Mouse (Mus musculus) olfactory bulb, adult 2 months (tissue): ENCODE data around the gene Nrbp1. TPM values are rescaled to one million over a fixed set of nuclear protein-coding genes. Genes with fewer than 3 reads are reported as not detected.

Experiments used
- H3K27ac ChIP-seq: fragments of 200-500 bp; 2 replicates; pipeline ENCODE4 v1.5.1; 2012; ENCODE audit warnings: low read depth, low read length; ENCODE audit not compliant: insufficient read depth
- H3K4me1 ChIP-seq: fragments of 200-500 bp; 2 replicates; pipeline ENCODE4 v1.6.1; 2012; ENCODE audit warnings: low read length; ENCODE audit not compliant: control insufficient read depth, insufficient read depth
- H3K4me3 ChIP-seq: fragments of 200-500 bp; 2 replicates; pipeline ENCODE4 v1.5.1; 2012; ENCODE audit warnings: mild to moderate bottlenecking, low read depth, low read length, moderate library complexity; ENCODE audit not compliant: insufficient read depth
- CTCF ChIP-seq: fragments of 200-500 bp; IDR thresholded peaks from 2 replicates; pipeline ENCODE4 v1.5.1; 2012; ENCODE audit warnings: low read depth, mild to moderate bottlenecking, low read length, moderate library complexity; ENCODE audit not compliant: insufficient read depth
- POLR2A ChIP-seq: fragments of 200-500 bp; IDR thresholded peaks from 2 replicates; pipeline ENCODE4 v1.6.1; 2012; ENCODE audit warnings: mild to moderate bottlenecking, low read depth, low read length, moderate library complexity; ENCODE audit not compliant: insufficient read depth
- WGBS: fragments of 180-500 bp; shearing (Covaris S2); methylation state at CpG from one replicate; pipeline ENCODE4 v1.1.7; 2018; 5-methylcytosine and 5-hydroxymethylcytosine counted together
- polyA plus RNA-seq: library from polyadenylated mRNA; stranded (reverse); fragments of >200 nt; gene quantifications from 2 replicates; pipeline ENCODE4 v1.2.4, GENCODE M21; 2012; ENCODE audit warnings: low replicate concordance; ENCODE audit not compliant: missing spikeins, insufficient read depth, insufficient read length

Nrbp1 gene
- polyA plus RNA-seq, 1 experiment, result 272 TPM

DNA sequence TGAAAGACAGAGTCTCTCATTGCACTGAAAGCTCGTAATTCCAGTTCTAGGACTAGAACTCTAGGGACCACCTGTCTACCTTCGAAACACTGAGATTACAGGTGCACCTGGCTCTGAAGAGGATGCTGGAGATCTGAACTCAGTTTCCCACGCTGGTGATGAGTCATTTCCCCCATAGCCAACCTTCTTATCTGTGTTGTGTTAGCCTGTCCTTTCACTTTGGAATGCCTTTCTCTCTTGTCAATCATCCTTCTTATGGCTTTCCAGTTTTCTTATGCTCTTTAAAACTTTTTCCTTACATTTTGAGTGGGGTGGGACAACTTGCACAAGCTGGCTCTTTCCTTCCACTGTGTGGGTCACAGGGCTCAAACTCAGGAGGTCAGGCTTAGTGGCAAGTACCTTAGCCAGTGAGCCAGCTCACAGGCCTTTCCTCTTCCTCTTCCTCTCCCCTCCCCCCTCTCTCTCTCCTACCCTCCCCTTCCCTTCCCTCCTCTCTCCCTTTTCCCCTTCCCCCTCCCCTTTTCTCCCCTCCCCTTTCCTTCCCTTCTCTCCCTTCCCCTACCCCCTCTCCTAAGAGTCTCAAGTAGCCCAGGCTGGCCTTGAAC, 49.1 kb downstream of the Nrbp1 start:
- 85% methylated on average over 3 of the region's 3 CpGs for WGBS
- TF ChIP-seq POLR2A (no peak), CTCF (no peak)
- no peak overlapping the region for H3K27ac ChIP-seq
- peaks cover 12% of the 10 kb centered on the region for H3K4me1 ChIP-seq
- H3K4me3 ChIP-seq, result no peak overlapping the region

DNA sequence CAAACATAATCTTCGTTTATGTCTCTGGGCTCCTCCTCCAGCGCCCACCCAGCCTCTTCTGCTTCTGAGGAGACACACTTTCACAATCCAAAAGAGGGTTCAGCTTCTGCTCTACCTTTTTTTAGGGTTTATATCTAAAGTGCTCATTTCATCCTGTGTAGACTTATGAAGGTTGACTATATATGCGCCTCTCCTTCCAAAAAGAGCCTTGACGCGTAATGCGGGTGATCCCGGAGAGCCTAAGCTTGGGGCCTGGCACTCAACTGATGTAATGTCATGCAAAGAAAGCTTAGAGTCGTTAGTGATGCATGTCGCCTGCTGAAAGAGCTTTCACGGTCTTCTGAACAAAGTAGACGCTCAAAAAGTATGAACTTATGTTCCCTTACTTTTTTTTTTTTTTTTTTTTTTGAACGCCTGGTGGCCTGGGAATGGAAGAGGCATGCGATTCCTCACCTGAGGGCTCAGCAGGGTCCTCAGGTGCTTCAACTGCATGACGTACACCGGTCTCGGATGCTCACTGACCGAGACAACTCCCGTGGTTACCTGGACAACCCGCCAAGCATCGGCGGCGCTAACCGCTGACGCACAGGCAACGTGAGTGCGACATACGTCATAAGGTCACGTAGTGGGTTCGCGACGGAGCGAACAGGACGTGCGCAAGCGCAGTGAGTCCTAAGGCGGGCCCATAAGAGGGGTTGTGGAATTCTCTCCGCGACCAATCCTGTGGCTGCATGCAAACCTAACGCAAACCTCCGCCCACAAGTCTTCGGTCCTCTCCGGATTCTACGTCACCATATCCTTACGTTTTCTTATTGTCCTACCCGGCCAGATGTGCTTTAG, 50.1 kb downstream of the Nrbp1 start, which contains the start of gene Ift172:
Gene Ift172, minus strand, starts transcription at position 596 of the 840 bp plus-strand sequence.
- no peak for TF ChIP-seq CTCF
- TF ChIP-seq POLR2A, result peak; percentile 54; the same call in 1 of the 2 replicates
- Histone ChIP-seq H3K27ac (peak within 1 kb of the TSS; percentile 43), H3K4me1 (peaks cover 12% of the 10 kb centered on the region), H3K4me3 (peak within 1 kb of the TSS; percentile 60)
- WGBS, result under 1% methylated on average over 45 of the region's 45 CpGs

DNA sequence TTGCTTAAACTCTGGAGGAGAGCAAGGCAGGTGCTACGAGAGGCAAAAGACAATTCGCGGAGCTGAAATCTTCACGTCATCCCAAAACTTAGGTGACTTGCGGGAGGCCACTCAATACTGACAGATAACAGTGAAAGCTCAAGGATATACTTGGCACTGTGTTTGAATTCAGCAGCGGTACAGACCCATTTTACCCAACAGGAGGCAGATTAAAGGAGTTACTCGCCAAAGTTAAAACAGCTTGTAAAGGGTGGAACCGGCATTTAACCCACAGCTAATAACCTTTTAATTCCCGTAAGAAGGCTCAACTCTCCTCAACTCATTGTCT, 50.7 kb downstream of the Nrbp1 start:
- Histone ChIP-seq H3K4me1 (peaks cover 12% of the 10 kb centered on the region), H3K27ac (peak overlapping the region; percentile 43), H3K4me3 (peak overlapping the region; percentile 60)
- WGBS, result 0% methylated on average over 9 of the region's 9 CpGs
- TF ChIP-seq POLR2A (no peak), CTCF (no peak)

DNA sequence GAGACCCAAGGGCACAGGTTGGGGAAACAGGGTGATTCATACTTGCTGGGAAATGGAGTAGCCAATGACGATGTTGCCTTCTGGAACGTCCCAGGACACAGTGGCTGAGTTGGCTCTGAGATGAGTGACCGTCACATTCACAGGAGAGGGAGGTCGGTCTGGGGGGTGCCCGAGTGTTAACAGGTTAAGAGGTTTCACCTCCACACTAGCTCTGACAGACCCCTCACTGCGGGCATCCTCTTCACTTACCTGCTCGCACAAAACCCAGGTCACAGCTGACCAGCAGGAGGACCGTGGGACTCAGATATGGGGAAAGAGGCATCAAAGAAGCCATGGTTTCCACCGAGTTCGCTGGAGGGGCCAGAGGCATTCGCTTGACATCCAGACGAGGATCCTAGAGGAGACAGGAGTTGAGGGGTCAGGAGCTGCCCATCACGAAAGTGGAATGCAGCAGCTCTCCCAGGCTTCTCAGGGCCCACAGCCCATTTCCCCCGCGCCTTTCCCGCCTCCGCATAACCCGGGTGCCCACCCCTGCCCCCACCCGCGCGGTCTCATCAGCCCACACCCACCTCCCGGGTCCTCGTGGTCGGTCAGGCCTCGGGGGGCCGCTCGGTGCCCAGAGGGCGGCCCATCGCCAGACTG, 54.4 kb downstream of the Nrbp1 start:
- WGBS, result 5% methylated on average over 29 of the region's 29 CpGs
- H3K27ac ChIP-seq, result no peak overlapping the region
- TF ChIP-seq CTCF, result no peak; the same call in 1 of the 2 replicates
- no peak for TF ChIP-seq POLR2A
- peaks cover 9% of the 10 kb centered on the region for H3K4me1 ChIP-seq
- peak overlapping the region; percentile 80 for H3K4me3 ChIP-seq

DNA sequence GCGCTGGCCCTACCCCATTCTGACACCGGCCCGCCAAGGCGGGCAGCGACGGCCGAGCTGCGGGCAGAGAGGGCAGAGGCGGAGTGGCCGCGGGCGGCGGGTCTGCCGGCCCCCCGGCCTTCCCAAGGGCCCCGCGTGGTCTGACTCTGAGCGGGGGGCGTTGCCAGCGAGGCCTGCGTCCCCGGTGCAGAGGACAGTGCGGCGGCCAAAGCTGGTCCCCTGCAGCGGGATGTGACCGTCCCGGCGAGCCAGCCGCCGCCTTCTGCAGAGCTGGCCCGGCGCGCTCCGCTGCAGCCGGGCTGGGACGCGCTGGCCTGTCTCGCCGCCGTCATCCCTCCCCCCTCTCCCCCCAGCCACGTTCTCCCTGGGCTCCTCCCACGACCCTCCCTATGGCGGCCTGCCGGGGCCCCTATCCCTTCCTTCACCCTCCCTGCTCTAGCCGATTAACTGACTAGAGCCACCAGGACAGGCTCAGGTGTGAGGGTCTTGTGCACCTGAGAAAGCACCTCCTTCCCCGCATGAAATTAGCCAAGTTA, 55.0 kb downstream of the Nrbp1 start, which contains the start of gene Fndc4:
Gene Fndc4, minus strand, starts transcription at position 475 of the 536 bp plus-strand sequence.
- Histone ChIP-seq H3K4me3 (peak within 1 kb of the TSS; percentile 80), H3K27ac (peak within 1 kb of the TSS; percentile 54), H3K4me1 (peaks cover 9% of the 10 kb centered on the region)
- WGBS, result under 1% methylated on average over 45 of the region's 46 CpGs
- TF ChIP-seq POLR2A (peak; percentile 50; the same call in 1 of the 2 replicates), CTCF (no peak)

DNA sequence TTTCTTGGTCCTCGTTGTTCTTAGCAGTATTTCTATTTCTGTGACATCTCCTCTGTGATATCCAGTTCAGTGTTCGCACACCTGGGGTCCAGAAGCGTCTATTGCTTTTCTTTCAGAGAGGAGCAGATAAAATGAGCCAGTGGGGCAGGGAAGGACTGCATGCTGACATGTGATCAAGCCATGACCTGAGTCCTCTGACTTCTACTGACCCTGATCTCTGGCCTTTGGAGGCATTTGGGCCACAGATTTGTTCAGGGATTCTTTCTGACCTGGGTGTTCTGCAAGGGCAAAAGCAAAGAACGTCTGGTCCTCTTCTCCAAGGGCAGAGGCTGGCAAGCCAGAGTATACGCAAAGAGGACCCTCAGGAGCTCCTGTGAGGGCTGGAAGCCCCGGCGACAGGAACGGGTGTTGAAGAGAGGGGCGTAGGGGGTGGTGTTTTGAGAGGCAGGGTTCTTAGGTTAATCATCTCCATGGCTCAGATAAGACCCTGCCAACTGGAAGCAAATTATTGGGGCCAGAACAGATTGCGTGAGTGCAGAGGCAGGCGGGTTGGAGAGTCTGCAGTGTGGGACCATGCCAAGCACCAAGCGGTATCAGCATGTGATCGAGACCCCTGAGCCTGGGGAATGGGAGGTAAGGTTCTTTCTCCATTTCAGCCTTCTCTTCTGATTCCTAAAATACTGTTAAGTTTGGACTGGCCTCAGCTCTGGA, 56.5 kb downstream of the Nrbp1 start, which contains the start of gene Gckr:
Gene Gckr, plus strand, starts transcription at position 397 of the 711 bp plus-strand sequence.
- no peak within 1 kb of the TSS for H3K27ac ChIP-seq
- peaks cover 11% of the 10 kb centered on the region for H3K4me1 ChIP-seq
- WGBS, result 78% methylated on average over 13 of the region's 13 CpGs
- TF ChIP-seq POLR2A (no peak), CTCF (no peak)
- no peak within 1 kb of the TSS for H3K4me3 ChIP-seq

DNA sequence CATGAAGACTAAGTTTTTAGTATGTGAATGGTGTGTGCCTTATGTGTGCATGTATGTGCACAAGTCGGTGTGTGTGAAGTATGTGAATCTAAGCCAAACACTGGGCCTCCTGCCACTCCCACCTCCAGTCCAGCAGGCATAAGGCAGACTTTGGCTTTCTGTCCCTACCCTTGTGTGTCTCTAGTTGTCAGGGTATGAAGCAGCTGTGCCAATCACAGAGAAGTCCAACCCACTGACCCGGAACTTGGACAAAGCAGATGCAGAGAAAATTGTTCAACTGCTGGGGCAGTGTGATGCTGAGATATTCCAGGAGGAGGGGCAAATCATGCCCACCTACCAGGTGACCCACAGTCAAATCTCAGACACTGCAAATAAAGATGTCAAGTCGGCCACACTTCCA, 57.3 kb downstream of the Nrbp1 start:
- peaks cover 11% of the 10 kb centered on the region for H3K4me1 ChIP-seq
- TF ChIP-seq CTCF, result no peak
- TF ChIP-seq POLR2A, result no peak
- H3K4me3 ChIP-seq, result no peak overlapping the region
- WGBS, result 79% methylated on average over 3 of the region's 3 CpGs
- no peak overlapping the region for H3K27ac ChIP-seq

DNA sequence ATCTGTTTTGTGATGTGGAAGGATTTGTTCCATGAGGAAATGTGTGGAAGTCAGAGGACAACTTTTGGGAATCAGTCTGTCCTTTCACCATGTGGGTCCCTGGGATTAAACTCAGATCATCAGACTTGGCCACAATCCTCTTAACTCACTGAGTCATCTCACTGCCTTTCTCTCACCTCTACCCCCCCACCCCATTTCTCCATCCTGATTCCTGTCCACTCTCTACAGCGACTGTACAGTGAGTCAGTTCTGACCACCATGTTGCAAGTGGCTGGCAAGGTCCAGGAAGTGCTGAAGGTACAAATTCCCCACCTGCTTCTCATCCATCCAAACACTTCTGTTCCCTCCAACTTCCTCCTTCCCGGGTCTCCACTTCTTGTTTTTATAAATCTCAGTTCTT, 57.8 kb downstream of the Nrbp1 start:
- TF ChIP-seq POLR2A (no peak), CTCF (no peak)
- no peak overlapping the region for H3K27ac ChIP-seq
- H3K4me1 ChIP-seq, result peaks cover 13% of the 10 kb centered on the region
- H3K4me3 ChIP-seq, result no peak overlapping the region
- WGBS, result 55% methylated on average over 2 of the region's 2 CpGs

Other genes with a start within 250 kb of the Nrbp1 start
- not detected in 2 replicates for gene Atraid, start 192.6 kb upstream of the Nrbp1 start, polyA plus RNA-seq
- gene Slc5a6, start 191.9 kb upstream of the Nrbp1 start, polyA plus RNA-seq, result not detected in 2 replicates
- not detected in 2 replicates for gene Cad, start 186.1 kb upstream of the Nrbp1 start, polyA plus RNA-seq
- gene Dnajc5g, start 134.6 kb upstream of the Nrbp1 start, polyA plus RNA-seq, result not detected in 2 replicates
- not detected in 2 replicates for gene Slc30a3, start 132.6 kb upstream of the Nrbp1 start, polyA plus RNA-seq
- not detected in 2 replicates for gene Trim54, start 124.2 kb upstream of the Nrbp1 start, polyA plus RNA-seq
- gene Ucn, start 102.0 kb upstream of the Nrbp1 start, polyA plus RNA-seq, result not detected in 2 replicates
- gene Mpv17, start 86.6 kb upstream of the Nrbp1 start, polyA plus RNA-seq, result not detected in 2 replicates
- not detected in 2 replicates for gene Gm29609, start 61.0 kb upstream of the Nrbp1 start, polyA plus RNA-seq
- gene Gtf3c2, start 60.7 kb upstream of the Nrbp1 start, polyA plus RNA-seq, result not detected in 2 replicates
- not detected in 2 replicates for gene Snx17, start 47.6 kb upstream of the Nrbp1 start, polyA plus RNA-seq
- gene Eif2b4, start 47.4 kb upstream of the Nrbp1 start, polyA plus RNA-seq, result not detected in 2 replicates
- not detected in 2 replicates for gene Zfp513, start 38.6 kb upstream of the Nrbp1 start, polyA plus RNA-seq
- gene Ppm1g, start 20.2 kb upstream of the Nrbp1 start, polyA plus RNA-seq, result not detected in 2 replicates
- gene Gm9970, start 368 bp downstream of the Nrbp1 start, polyA plus RNA-seq, result not detected in 2 replicates
- not detected in 2 replicates for gene Krtcap3, start 10.8 kb downstream of the Nrbp1 start, polyA plus RNA-seq
- gene Ift172, start 50.3 kb downstream of the Nrbp1 start, polyA plus RNA-seq, result not detected in 2 replicates
- gene Fndc4, start 55.2 kb downstream of the Nrbp1 start, polyA plus RNA-seq, result not detected in 2 replicates
- not detected in 2 replicates for gene Gckr, start 56.6 kb downstream of the Nrbp1 start, polyA plus RNA-seq
- not detected in 2 replicates for gene Zfp512, start 211.6 kb downstream of the Nrbp1 start, polyA plus RNA-seq
- gene 4930548H24Rik, start 244.9 kb downstream of the Nrbp1 start, polyA plus RNA-seq, result not detected in 2 replicates